Mouse (Mus musculus): ENCODE data around the gene Vps13d. TPM values are rescaled to one million over a fixed set of nuclear protein-coding genes. Genes with fewer than 3 reads are reported as not detected.

Vps13d gene
- 4.5 and 5.2 TPM in 2 replicates for polyA plus RNA-seq (2016; fragmentation: Nextera tagmentation; extraction: Ambion mirVana)

DNA sequence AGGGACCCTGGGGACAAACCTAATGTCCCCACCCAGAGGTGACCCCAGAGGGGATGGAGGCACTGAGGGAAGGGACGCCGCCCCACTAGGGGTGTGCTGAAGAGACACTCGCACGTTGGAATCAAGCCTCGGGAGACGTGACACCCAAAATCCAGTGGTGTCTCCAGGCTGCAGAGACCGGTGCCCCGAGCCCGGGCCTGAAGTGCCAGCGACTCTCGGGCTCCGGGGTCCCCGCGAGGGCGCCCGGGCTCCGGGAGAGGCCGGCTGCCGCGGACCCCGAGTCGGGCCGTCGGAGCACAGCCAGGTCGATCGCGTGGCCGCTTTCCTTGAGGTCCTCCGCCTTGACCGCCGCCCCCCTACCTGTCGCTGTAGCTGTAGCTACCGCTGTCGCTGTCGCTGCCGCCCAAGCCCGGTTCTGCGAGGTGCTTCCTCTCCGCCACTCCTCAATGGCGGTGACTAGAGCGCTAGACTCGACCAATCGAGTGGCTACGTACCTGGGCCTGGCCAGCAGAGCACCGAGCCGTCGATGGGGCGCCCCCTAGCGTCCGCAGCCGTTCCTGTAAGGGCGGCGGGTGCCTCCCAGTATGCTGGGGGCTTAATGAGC lies at the start of gene Vps13d:
Vps13d (minus strand) TSS at position 447 of the 604 bp plus-strand sequence.
- H3K27ac ChIP-seq (replicated peaks) = peak within 1 kb of the TSS; percentile 88
- no peaks in the 10 kb centered on the region for H3K27me3 ChIP-seq (replicated peaks; ENCODE audit: low read depth, poor library complexity, severe bottlenecking)
- peak within 1 kb of the TSS; percentile 97 for H3K4me3 ChIP-seq
- H3K4me1 ChIP-seq = peaks cover 16% of the 10 kb centered on the region
- peak; percentile 93 for DNase-seq (ENCODE audit: low spot score)
- WGBS = under 1% methylated on average over 53 of the region's 53 CpGs
- H3K9me3 ChIP-seq = no peaks in the 10 kb centered on the region
- H3K36me3 ChIP-seq (replicated peaks) = peaks cover 8% of the 10 kb centered on the region

DNA sequence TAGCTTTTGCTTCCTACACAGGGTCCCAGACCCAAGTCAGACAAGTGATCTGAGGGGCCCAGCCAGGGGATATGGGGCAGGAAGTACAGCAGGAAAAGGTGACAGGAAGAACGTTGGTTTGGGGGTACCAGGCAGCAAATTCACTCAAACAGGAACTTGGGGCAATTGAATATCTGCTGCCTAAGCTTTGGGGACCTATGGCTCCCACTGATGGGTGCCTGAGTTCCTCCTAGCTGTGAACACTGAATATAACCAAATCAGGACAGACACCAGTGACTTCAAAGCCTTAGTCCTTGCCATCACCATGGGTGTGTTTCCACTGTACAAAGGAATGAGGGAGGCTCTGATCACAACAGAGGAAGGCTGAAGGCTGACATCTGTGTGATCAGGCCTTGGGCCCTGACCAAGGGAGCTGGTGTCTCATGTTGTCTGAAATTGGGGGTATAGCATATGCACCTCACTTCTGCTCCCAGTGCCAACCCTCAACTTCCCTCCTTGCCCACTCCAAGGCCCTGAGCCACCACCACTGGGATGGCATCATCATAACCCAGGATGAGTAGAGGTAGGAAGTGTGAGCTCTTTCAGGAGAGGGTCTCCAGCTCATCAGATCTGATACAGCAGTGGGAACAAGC lies 48.0 kb upstream of the Vps13d start:
- peaks cover 34% of the 10 kb centered on the region for H3K27me3 ChIP-seq (replicated peaks; ENCODE audit: low read depth, poor library complexity, severe bottlenecking)
- H3K36me3 ChIP-seq (replicated peaks) = no peaks in the 10 kb centered on the region
- H3K27ac ChIP-seq (replicated peaks) = no peak overlapping the region
- peaks cover 10% of the 10 kb centered on the region; the same call in 1 of the 2 replicates for H3K4me1 ChIP-seq
- H3K4me3 ChIP-seq = no peak overlapping the region
- 56% methylated on average over 1 of the region's 1 CpGs for WGBS
- no peak for DNase-seq (ENCODE audit: low spot score)
- H3K9me3 ChIP-seq = no peaks in the 10 kb centered on the region

DNA sequence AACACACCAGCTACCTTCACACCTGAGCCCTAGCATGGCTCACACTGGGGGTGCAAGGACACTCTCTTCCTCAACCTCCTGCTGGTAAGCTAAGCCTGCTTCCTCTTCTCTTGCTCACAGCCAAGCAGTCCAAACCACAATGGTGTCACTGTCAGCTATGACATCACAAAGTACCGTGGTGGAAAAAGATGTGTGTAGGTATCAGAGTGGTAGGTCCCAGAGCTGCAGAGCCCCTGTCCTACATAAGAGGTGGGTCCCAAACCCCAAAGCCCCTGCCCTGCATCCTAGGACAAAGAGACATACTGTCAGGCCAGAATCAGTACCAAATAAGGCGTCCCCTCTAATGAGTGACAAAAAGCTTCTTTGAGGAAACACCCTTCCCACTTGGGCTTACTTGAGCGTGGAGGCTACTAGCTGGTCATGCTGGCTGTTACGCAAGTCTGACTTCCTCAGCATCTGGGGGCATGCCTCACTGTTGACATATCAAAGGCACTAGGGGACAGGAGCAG lies 46.0 kb upstream of the Vps13d start:
- WGBS = 69% methylated on average over 4 of the region's 4 CpGs
- Histone ChIP-seq H3K27me3 (replicated peaks; ENCODE audit: low read depth, poor library complexity, severe bottlenecking) (peaks cover 13% of the 10 kb centered on the region), H3K36me3 (replicated peaks) (no peaks in the 10 kb centered on the region), H3K4me3 (no peak overlapping the region), H3K27ac (replicated peaks) (no peak overlapping the region), H3K4me1 (no peaks in the 10 kb centered on the region), H3K9me3 (no peaks in the 10 kb centered on the region)
- no peak for DNase-seq (ENCODE audit: low spot score)

DNA sequence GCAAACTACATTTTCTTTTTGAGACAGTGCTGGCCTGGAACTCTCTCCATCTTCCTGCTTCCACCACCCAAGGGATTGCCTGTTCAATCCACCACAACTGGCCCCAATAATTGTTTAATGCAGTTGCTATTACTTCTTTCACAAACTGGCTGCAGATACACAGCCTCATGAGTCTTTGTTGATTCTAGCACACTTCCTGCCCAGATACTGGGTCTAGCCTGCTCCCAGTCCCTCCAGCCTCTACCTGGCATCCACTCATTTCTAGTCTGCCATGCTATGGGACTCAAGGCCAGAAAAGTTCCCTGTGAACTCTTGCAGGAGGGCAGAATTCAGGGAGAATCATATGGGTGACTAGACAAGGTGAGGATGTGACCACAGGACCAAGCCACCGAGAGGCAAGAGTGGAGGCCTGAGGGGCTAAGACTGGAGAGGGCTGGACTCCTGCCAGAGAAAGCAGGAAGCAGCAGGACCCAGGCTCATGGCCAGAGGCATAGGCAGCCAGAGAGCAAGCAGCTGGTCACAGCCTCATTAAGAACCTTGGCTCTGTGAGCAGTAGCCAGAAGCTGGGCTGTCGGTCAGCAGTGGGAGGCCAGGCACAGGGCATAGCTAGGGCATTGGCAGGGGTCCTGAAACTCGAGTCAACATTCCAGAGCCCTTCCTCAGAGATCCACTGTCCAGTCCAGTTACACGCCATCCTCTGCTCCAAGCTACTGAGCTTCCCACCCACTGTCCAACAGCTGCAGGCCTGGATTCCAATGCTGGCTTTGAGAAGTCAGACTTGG lies 44.4 kb upstream of the Vps13d start:
- 47% methylated on average over 4 of the region's 4 CpGs for WGBS
- Histone ChIP-seq H3K27ac (replicated peaks) (no peak overlapping the region), H3K9me3 (no peaks in the 10 kb centered on the region), H3K27me3 (replicated peaks; ENCODE audit: low read depth, poor library complexity, severe bottlenecking) (no peaks in the 10 kb centered on the region), H3K4me3 (no peak overlapping the region), H3K4me1 (no peaks in the 10 kb centered on the region), H3K36me3 (replicated peaks) (no peaks in the 10 kb centered on the region)
- no peak for DNase-seq (ENCODE audit: low spot score)

DNA sequence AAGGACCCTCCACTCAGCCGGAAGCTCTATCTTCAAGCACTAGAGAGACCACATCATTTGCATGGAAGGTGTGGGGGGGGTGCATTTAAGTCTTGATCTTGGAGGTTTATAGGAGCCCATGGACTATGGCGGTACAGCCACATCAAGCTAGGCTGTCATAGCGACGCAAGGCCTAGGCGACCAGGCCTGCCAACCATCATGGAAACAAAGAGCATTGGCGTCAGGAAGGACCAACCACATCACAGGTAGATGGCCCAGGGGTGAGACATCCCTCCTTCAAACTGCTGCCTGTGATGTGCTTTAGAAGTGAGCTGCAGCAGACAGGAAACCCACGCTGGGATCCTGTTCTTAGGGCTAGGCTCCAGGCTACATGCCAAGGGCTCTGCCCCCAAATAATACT lies 41.2 kb upstream of the Vps13d start:
- Histone ChIP-seq H3K4me1 (peaks cover 8% of the 10 kb centered on the region), H3K4me3 (no peak overlapping the region), H3K36me3 (replicated peaks) (no peaks in the 10 kb centered on the region), H3K27ac (replicated peaks) (no peak overlapping the region), H3K9me3 (no peaks in the 10 kb centered on the region), H3K27me3 (replicated peaks; ENCODE audit: low read depth, poor library complexity, severe bottlenecking) (no peaks in the 10 kb centered on the region)
- no peak for DNase-seq (ENCODE audit: low spot score)
- 90% methylated on average over 7 of the region's 7 CpGs for WGBS

DNA sequence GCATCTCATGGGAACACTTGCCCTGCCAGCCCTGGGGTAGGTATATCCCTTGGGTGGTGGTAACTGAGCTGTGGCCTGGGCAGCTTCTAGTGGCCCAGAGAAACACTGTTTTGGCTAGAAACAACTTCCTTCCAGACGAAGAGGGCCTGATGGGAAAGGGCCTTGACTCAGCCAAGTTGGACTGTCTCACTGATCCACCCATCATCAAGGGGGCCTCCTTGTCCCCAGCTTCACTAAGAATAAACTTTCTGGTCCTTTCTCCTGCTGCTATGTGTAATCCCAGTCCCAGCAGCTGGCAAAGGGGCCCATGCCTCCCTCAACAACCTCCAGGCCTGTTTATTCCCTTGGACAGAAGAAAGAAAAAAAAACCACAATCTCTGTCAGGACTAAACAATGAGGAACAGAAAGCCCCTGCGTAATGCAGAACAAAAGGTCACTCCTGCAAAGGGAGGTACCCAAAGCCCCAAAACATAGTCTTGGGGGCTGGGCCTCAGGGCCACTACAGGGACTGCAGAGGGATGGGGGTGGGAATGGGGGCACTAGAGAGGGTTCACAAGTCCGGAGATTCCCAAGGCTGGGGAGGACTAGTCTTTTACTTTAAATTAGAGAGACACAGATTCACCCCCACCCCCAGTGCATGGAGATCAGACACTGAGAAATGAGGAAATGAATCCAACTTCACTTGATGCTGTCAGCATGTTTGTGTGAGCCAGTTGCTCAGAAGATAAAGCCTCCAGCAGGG lies 38.9 kb upstream of the Vps13d start:
- peak overlapping the region; percentile 40; the same call in 1 of the 2 replicates for H3K27ac ChIP-seq (replicated peaks)
- H3K4me1 ChIP-seq = peaks cover 8% of the 10 kb centered on the region
- 48% methylated on average over 3 of the region's 3 CpGs for WGBS

DNA sequence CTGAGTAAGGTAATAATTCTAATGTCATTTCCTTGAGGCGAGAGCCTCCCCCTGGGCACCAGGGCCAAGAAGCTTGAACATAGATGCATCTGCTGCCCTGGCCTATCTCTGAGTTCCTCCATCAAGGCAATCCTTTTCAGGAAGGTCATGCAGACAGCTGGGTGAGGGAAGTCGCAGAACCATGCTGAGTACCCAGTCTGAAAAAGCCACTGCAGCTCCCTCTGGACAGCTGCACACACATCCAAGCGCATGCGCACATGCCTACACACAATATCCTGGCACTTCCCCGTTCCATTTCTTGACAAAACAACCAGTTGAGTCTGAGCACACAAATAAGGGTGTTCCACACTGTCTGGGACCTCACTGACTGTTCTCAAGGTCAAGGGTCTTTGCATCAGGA lies 36.9 kb upstream of the Vps13d start:
- Histone ChIP-seq H3K4me1 (peaks cover 8% of the 10 kb centered on the region), H3K9me3 (no peaks in the 10 kb centered on the region), H3K36me3 (replicated peaks) (no peaks in the 10 kb centered on the region), H3K4me3 (no peak overlapping the region), H3K27ac (replicated peaks) (no peak overlapping the region), H3K27me3 (replicated peaks; ENCODE audit: low read depth, poor library complexity, severe bottlenecking) (no peaks in the 10 kb centered on the region)
- DNase-seq (ENCODE audit: low spot score) = no peak
- WGBS = 90% methylated on average over 5 of the region's 5 CpGs

More for the DNA sequence above, 38.9 kb upstream of the Vps13d start:
- H3K36me3 ChIP-seq (replicated peaks) = no peaks in the 10 kb centered on the region
- no peaks in the 10 kb centered on the region for H3K9me3 ChIP-seq
- no peaks in the 10 kb centered on the region for H3K27me3 ChIP-seq (replicated peaks; ENCODE audit: low read depth, poor library complexity, severe bottlenecking)
- no peak overlapping the region for H3K4me3 ChIP-seq
- no peak for DNase-seq (ENCODE audit: low spot score)

DNA sequence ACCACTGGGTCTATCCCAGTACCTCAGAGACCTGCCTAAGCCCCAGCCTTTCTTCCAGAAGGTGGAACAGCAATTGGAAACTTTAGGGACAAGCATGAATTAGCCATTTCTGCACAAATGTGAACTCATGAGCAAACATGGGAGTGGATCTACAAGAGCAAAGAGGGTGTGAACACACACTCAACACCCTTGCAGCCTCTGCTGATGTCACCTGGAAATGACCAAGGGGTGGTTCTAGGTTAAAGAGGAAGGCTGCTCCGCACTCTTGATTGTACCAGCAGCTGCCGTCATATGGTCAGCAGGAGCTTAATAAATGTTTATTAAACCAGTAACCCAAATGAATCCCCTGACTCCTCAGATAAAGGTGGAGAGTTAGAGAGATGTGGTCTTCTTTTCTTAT lies 35.8 kb upstream of the Vps13d start:
- Histone ChIP-seq H3K4me1 (peaks cover 8% of the 10 kb centered on the region), H3K4me3 (no peak overlapping the region), H3K36me3 (replicated peaks) (no peaks in the 10 kb centered on the region), H3K27me3 (replicated peaks; ENCODE audit: low read depth, poor library complexity, severe bottlenecking) (no peaks in the 10 kb centered on the region), H3K9me3 (no peaks in the 10 kb centered on the region), H3K27ac (replicated peaks) (no peak overlapping the region)
- DNase-seq (ENCODE audit: low spot score) = no peak
- WGBS = 92% methylated on average over 2 of the region's 2 CpGs

DNA sequence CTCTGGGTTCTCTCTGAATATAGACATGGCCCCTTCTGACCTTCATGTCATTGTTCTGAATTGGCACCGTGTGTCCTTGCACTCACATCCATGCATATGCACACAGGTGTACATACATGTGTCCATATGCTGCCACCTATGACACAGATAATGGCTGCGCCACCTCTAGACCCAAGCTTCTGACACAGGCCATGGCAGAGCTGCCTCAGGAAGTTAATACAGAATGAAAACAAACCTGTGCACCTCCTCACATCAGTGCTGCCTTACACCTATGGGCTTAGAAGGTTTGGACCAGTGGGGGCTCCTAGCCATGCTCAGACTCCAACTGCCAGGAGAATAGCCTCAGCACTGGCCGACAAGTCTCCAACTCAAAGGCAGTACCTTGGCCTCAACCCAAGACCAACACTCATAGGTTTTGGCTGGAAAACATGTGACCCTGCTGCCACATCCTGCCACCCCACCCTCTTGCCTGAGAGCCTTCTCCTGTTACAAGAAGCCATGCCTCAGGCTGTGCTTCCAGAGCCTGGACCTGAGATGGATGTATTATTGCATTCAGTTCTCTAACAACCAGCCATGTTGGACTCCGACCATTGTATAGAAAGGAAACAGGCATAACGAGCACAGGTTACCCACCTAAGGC lies 34.8 kb upstream of the Vps13d start:
- Histone ChIP-seq H3K36me3 (replicated peaks) (no peaks in the 10 kb centered on the region), H3K4me1 (peaks cover 8% of the 10 kb centered on the region), H3K9me3 (no peaks in the 10 kb centered on the region), H3K4me3 (no peak overlapping the region), H3K27ac (replicated peaks) (no peak overlapping the region), H3K27me3 (replicated peaks; ENCODE audit: low read depth, poor library complexity, severe bottlenecking) (no peaks in the 10 kb centered on the region)
- no peak for DNase-seq (ENCODE audit: low spot score)
- WGBS = 92% methylated on average over 5 of the region's 5 CpGs

DNA sequence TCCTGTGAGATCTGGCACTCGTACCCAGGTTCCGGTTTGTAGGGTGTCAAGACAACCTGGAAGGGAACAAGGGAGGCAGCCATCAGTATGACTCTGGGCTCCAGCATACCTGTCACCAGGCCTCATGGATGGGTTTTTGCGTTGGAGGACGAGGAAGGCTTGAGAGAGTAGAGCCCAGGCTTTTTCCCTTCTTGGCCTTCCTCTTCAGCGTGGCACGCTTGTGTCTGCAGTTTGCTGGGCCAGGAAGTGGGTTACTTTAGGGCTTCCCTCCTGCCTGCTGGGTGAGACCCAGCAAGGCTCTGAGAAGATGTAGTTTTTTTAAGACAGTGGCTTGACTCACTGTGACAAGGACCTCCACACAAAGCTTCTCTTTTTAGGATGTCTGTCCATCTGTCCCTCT lies 34.2 kb upstream of the Vps13d start:
- 94% methylated on average over 6 of the region's 6 CpGs for WGBS

DNA sequence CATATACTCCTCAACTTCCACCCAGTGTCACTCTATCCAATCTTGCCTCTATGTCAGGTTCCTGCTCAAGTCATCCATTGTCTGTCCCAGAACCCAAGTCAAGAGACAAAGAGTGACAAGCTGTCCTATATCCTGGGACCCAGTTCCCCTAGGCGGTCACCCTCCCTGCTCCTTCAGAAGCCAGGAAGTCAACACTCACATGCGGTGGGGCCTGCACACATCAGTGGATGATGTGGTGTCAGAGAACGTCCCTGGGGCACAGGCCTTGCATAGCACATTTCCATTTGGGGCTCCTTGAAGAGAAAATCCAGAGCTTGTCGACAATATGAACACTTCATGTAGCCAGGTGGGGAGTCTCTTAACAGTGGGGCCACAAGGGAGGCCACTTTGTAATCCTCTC lies 29.8 kb upstream of the Vps13d start:
- 86% methylated on average over 4 of the region's 4 CpGs for WGBS
- Histone ChIP-seq H3K4me1 (no peaks in the 10 kb centered on the region), H3K27me3 (replicated peaks; ENCODE audit: low read depth, poor library complexity, severe bottlenecking) (no peaks in the 10 kb centered on the region), H3K36me3 (replicated peaks) (no peaks in the 10 kb centered on the region), H3K27ac (replicated peaks) (no peak overlapping the region), H3K9me3 (no peaks in the 10 kb centered on the region), H3K4me3 (no peak overlapping the region)
- no peak for DNase-seq (ENCODE audit: low spot score)

More for the DNA sequence above, 34.2 kb upstream of the Vps13d start:
- H3K36me3 ChIP-seq (replicated peaks) = no peaks in the 10 kb centered on the region
- no peaks in the 10 kb centered on the region for H3K27me3 ChIP-seq (replicated peaks; ENCODE audit: low read depth, poor library complexity, severe bottlenecking)
- H3K9me3 ChIP-seq = no peaks in the 10 kb centered on the region
- no peak overlapping the region for H3K27ac ChIP-seq (replicated peaks)
- DNase-seq (ENCODE audit: low spot score) = no peak
- peaks cover 8% of the 10 kb centered on the region for H3K4me1 ChIP-seq
- no peak overlapping the region for H3K4me3 ChIP-seq

DNA sequence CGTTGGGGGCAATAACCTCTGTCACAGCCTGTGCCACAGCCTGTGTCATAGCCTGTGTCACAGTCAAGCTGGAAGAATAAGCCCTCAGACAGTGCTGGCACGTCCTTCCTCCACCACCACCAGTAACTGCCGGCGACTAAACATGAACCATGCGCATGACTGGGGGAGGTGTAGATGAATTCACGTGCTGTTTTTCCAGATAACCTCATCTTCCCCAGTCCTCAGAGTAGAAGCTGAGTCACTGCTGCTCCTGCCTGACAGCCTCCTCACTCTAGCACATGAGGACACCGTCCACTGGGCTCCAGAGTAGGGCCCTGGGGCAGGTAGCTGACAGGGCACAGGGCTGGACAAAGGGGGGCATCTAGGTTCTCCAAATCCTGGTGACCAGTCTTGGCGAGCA lies 27.3 kb upstream of the Vps13d start:
- DNase-seq (ENCODE audit: low spot score) = no peak
- no peaks in the 10 kb centered on the region for H3K4me1 ChIP-seq

More for the DNA sequence above, 27.3 kb upstream of the Vps13d start:
- H3K27ac ChIP-seq (replicated peaks) = no peak overlapping the region
- no peaks in the 10 kb centered on the region for H3K36me3 ChIP-seq (replicated peaks)
- 85% methylated on average over 8 of the region's 8 CpGs for WGBS
- no peak overlapping the region for H3K4me3 ChIP-seq
- H3K27me3 ChIP-seq (replicated peaks; ENCODE audit: low read depth, poor library complexity, severe bottlenecking) = no peaks in the 10 kb centered on the region
- H3K9me3 ChIP-seq = no peaks in the 10 kb centered on the region

All from embryonic facial prominence, embryonic 10.5 days (tissue).